Mouse (Mus musculus) olfactory bulb, adult 2 months (tissue): ENCODE results near the gene Ankrd23.

Experiments
- CTCF ChIP-seq: fragments of 200-500 bp; IDR thresholded peaks from 2 replicates; pipeline ENCODE4 v1.5.1; 2012; ENCODE audit warnings: low read depth, mild to moderate bottlenecking, low read length, moderate library complexity; ENCODE audit not compliant: insufficient read depth
- POLR2A ChIP-seq: fragments of 200-500 bp; IDR thresholded peaks from 2 replicates; pipeline ENCODE4 v1.6.1; 2012; ENCODE audit warnings: mild to moderate bottlenecking, low read depth, low read length, moderate library complexity; ENCODE audit not compliant: insufficient read depth

DNA sequence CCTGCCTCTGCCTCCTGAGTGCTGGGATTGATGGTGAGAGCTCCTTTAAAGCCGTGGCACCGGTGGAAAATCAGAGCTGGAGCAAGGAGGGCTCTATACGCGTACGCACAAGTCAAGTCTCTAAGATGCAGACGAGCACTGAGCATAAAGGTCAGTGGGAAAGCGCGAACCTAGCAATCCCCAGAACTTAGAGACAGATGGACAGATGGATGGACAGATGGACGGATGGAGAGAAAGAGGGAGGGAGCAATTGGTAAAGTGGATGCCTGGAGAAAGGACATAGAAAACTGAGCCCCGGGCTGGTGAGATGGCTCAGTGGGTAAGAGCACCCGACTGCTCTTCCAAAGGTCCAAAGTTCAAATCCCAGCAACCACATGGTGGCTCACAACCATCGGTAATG, 4.1 kb upstream of the Ankrd23 start:
- no peak for TF ChIP-seq POLR2A
- TF ChIP-seq CTCF = no peak
